Mouse (Mus musculus) effector memory CD4-positive, alpha-beta T cell, adult 5 months (primary cell): ENCODE measurements around the gene Casr. TPM values are rescaled to one million over a fixed set of nuclear protein-coding genes. Genes with fewer than 3 reads are reported as not detected.

Source experiments
- polyA plus RNA-seq: library from polyadenylated mRNA; unstranded; fragments of 100-300 nt; shearing (Covaris generic); gene quantifications from one replicate; pipeline ENCODE4 v1.2.1, GENCODE M21; 2017

Gene Casr
- 0.09 TPM for polyA plus RNA-seq

DNA sequence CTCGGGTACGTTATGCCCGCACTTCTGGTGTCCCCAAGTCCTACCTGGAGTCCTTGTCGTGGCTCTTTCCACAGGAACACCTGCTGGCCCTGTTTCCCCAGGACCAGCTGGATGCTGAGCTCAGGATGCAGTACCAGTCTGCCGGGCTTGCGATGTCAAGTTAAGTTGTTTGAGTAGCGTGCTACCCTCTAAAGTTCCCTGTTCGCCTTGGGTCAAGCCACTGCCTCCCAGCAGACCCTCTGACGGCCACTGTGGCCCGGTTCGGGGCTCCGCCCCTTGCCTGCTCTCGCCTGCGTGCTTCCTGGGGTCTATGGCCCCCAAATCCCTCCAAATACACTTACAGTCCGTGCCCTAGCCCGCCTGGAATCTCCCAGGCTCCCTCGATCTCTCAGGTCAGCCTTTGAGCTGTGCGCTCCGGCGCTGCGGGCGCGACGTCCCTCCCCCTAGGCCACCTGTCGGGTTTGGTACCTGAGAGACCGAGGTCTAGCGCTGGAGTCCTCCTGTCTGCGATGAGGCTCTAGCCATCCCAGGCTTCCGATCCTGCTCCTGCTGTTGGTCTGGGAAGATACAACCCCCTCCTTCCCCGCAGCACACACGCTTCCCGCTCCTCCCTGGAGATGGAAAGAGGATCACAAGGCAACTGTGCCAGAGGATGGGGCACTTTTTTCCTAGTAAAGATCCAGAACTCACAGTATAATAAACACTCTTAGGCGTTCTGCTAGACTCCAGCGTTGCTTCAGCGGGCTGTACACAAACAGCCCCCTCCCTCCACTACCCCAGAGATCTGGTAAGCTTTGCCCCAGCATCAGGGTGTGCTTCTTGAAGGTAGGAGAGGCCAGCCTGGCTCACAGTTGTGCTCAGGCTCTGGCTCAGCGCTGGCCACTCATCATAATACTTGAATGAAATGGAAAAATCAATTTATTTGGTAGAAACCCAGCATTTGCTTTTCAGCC, at the start of gene Casr:
Gene Casr (minus strand): TSS at position 756 of the 953 bp plus-strand sequence.

DNA sequence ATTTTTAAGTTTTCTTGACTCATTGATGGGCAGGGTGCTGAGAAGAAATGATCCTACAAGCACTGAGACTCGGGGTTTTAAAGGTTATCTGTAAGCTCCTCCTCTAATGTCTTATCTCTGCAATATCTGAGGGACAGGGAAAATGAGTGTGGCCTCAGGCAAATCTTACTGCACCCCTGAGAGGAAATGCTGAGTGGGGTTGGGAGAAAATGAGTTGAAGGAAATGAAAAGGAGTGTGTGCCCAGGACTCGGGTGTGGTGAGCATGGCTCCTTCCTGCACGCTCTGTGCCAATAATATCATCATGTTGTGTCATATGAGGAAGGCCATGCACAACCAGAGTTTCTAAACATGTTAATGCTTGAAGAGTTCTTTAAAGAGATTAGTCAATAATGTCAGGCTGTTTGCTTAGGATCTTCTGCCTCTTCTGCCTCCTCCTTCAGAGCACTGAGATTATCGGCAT, 106.6 kb downstream of the Casr start, which contains the start of gene Stfa3:
Gene Stfa3 (minus strand): TSS at position 51 of the 461 bp plus-strand sequence.

Other genes starting within 250 kb of the Casr start
- not detected for gene BC117090, start 227.8 kb downstream of the Casr start, polyA plus RNA-seq
- not detected for gene BC100530, start 194.4 kb downstream of the Casr start, polyA plus RNA-seq
- not detected for gene Stfa2, start 153.7 kb downstream of the Casr start, polyA plus RNA-seq
- not detected for gene Stfa3, start 106.7 kb downstream of the Casr start, polyA plus RNA-seq
- 7.8 TPM for gene Cd86, start 103.9 kb upstream of the Casr start, polyA plus RNA-seq
- 10.2 TPM for gene Ildr1, start 131.8 kb upstream of the Casr start, polyA plus RNA-seq
- gene Slc15a2, start 222.8 kb upstream of the Casr start, polyA plus RNA-seq, result 40.9 TPM